Mouse (Mus musculus): ENCODE measurements around the gene Chd1. TPM values are rescaled to one million over a fixed set of nuclear protein-coding genes. Genes with fewer than 3 reads are reported as not detected.
"Not testable (repeated sequence)": the region's sequence is repeated elsewhere in the genome, so short reads cannot be mapped to it uniquely, and the experiment has no call there.

The Chd1 gene
- total RNA-seq, 2 experiments from 2014 or later = 22.9 to 25.4 TPM

DNA sequence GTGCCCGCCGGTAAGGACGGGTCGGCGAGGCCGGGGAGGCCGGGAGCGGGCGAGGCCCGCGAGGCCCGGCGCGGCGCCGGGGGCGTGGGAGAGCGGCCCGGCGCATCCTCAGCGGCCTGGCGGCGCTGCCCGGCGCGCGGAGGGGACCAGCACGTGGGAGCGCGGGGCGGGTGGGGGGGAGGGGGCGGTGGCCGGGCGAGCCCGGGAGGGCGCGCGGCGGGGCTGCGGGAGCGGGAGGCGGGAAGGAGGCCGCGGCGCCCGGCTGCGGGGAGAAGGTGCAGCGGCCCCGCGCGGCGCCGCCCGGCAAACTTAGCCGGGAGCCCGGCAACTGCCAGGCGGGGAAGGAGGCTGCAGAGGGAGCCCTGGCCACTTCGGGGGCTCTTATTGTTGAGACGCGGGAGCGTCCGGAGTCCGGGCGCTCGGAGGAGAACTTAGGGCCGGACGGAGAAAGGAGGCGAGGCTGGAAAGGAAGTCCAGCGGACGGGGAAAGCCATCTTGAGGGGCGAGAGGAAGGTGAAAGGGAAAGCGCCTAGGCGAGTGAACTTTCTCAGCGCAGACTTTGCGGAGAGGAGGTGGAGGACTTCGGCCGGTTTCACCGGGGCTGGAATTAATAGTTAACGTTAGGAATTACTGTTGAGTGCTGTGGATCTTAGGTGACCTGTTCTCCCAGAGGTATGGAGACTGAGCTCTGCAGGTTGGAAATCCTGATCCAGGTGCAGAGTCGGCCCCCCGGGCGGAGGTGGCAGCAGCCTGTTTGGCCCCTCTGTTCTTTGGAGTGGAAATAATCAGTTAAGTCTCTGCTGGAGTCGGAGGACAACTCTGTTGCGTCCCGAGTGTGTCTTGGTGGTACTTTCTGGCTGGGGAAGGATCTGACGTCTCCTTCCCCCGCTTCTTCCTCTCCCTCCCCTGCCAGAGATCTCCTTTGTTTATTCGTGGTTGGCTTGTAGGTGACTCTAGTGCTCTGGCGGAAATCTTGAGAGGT, 827 bp downstream of the Chd1 start:
- Histone ChIP-seq H3K27ac (peak overlapping the region; percentile 98), H3K4me3 (peak overlapping the region; percentile 91)
- peak; percentile 29; the same call in 1 of the 2 replicates for TF ChIP-seq CTCF (conservative IDR thresholded peaks at IDR 0.05)
- peak; percentile 17 to 21 for DNase-seq (ENCODE audit: low spot score in 2 of 2)

GRCm38 (mm10) chr17:15714507-15714906, 9.7 kb downstream of the Chd1 start:
- no peak for DNase-seq (ENCODE audit: low spot score in 2 of 2)
- Histone ChIP-seq H3K4me3 (no peak overlapping the region), H3K27ac (no peak overlapping the region)
- no peak for TF ChIP-seq CTCF (conservative IDR thresholded peaks at IDR 0.05)

- H3K27ac ChIP-seq = no peak overlapping the region
- TF ChIP-seq CTCF (conservative IDR thresholded peaks at IDR 0.05) = peak; percentile 75
- no peak overlapping the region for H3K4me3 ChIP-seq
- peak in 1 of 2 experiments; percentile 13 for DNase-seq (ENCODE audit: low spot score in 2 of 2)
Observed at GRCm38 (mm10) chr17:15715013-15715902, 10.5 kb downstream of the Chd1 start.

GRCm38 (mm10) chr17:15715940-15716339, 11.2 kb downstream of the Chd1 start:
- Histone ChIP-seq H3K27ac (no peak overlapping the region), H3K4me3 (no peak overlapping the region)
- TF ChIP-seq CTCF (conservative IDR thresholded peaks at IDR 0.05) = no peak
- DNase-seq (ENCODE audit: low spot score in 2 of 2) = no peak

- no peak overlapping the region for H3K27ac ChIP-seq
- TF ChIP-seq CTCF (conservative IDR thresholded peaks at IDR 0.05) = no peak
Observed at GRCm38 (mm10) chr17:15720841-15721240, 16.1 kb downstream of the Chd1 start.

DNA sequence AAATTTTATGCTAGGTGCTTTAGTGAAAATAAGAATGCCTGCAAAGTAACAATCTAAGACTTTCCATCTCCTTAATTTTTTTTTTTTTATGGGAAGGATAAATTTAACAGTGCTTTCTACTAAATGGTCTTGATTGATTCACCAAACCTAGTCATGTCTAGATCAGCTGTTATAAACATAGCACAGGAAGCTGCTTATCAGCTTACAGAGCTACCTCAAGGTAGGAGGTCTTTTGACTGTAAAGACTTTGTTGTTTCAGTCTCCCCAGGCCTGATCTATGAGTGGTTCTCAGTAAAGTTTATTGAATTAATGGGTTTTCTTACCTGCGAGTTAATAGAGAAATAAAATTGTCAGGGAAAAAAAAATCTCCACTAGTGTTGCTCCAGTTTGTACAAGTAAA, 18.5 kb downstream of the Chd1 start:
- Histone ChIP-seq H3K4me3 (no peak overlapping the region), H3K27ac (no peak overlapping the region)
- no peak for TF ChIP-seq CTCF (conservative IDR thresholded peaks at IDR 0.05)
- DNase-seq (ENCODE audit: low spot score in 2 of 2) = no peak

More at GRCm38 (mm10) chr17:15720841-15721240, 16.1 kb downstream of the Chd1 start:
- no peak overlapping the region for H3K4me3 ChIP-seq
- no peak for DNase-seq (ENCODE audit: low spot score in 2 of 2)

- peak; percentile 74 for TF ChIP-seq CTCF (conservative IDR thresholded peaks at IDR 0.05)
- DNase-seq (ENCODE audit: low spot score in 2 of 2) = peak in 1 of 2 experiments; percentile 51
- H3K27ac ChIP-seq, H3K4me3 ChIP-seq: not testable (repeated sequence)
Observed at GRCm38 (mm10) chr17:15723866-15724475, 19.2 kb downstream of the Chd1 start.

DNA sequence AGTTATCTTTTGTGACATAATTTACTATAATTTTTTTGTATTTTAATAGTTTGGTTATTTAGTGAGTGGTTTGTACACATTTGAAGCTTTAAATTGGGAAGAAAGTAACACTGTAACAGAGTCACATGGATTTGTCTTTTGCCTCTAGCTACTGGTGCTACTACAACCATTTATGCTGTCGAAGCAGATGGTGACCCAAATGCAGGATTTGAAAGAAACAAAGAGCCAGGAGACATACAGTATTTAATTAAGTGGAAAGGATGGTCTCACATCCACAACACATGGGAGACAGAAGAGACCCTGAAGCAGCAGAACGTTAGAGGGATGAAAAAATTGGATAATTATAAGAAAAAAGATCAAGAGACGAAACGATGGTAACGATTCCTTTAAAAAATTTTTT, 26.9 kb downstream of the Chd1 start:
- DNase-seq (ENCODE audit: low spot score in 2 of 2) = no peak
- Histone ChIP-seq H3K27ac (no peak overlapping the region), H3K4me3 (no peak overlapping the region)
- TF ChIP-seq CTCF (conservative IDR thresholded peaks at IDR 0.05) = no peak

GRCm38 (mm10) chr17:15737346-15737917, 32.7 kb downstream of the Chd1 start:
- TF ChIP-seq CTCF (conservative IDR thresholded peaks at IDR 0.05) = no peak
- DNase-seq (ENCODE audit: low spot score in 2 of 2) = no peak
- H3K4me3 ChIP-seq = no peak overlapping the region

DNA sequence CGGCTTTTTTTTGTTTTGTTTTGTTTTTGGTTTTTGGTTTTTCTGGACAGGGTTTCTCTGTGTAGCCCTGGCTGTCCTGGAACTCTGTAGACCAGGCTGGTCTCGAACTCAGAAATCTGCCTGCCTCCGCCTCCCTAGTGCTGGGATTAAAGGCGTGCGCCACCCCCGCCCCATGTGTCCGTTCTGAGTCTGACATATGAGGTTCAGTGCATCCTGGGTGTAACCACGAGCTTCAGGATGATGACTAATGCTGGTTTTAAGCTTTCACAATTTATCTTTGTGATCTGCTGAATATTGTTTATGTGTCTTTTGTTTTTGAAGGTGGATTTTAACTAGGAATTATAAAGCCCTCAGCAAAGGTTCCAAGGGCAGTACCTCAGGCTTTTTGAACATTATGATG, 37.1 kb downstream of the Chd1 start:
- TF ChIP-seq CTCF (conservative IDR thresholded peaks at IDR 0.05) = no peak
- Histone ChIP-seq H3K4me3 (no peak overlapping the region), H3K27ac (no peak overlapping the region)
- no peak for DNase-seq (ENCODE audit: low spot score in 2 of 2)

More at GRCm38 (mm10) chr17:15737346-15737917, 32.7 kb downstream of the Chd1 start:
- H3K27ac ChIP-seq = no peak overlapping the region

DNA sequence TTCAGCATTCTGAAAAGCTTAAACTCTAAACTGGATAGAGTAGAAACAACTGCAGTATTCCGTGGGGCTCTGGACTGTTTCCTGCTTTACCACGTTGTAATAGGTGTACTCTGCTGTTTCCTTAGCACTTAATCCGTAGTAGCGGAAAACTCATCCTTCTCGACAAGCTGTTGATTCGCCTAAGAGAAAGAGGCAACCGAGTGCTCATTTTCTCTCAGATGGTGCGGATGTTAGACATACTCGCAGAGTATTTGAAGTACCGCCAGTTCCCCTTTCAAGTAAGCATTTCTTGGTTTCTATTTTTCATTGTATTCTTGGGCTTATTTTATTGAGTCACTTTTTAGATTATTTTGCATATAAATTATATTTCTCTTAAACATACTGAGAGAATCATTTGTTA, 38.2 kb downstream of the Chd1 start:
- DNase-seq (ENCODE audit: low spot score in 2 of 2) = no peak
- TF ChIP-seq CTCF (conservative IDR thresholded peaks at IDR 0.05) = no peak
- H3K27ac ChIP-seq = peak overlapping the region; percentile 28; the same call in 1 of the 2 replicates
- H3K4me3 ChIP-seq = no peak overlapping the region

GRCm38 (mm10) chr17:15743379-15743778, 38.6 kb downstream of the Chd1 start:
- no peak for TF ChIP-seq CTCF (conservative IDR thresholded peaks at IDR 0.05)
- Histone ChIP-seq H3K27ac (peak overlapping the region; percentile 28; the same call in 1 of the 2 replicates), H3K4me3 (no peak overlapping the region)
- DNase-seq (ENCODE audit: low spot score in 2 of 2) = no peak
